Mouse (Mus musculus): Measurements from ENCODE around the gene Cluh.

DNA sequence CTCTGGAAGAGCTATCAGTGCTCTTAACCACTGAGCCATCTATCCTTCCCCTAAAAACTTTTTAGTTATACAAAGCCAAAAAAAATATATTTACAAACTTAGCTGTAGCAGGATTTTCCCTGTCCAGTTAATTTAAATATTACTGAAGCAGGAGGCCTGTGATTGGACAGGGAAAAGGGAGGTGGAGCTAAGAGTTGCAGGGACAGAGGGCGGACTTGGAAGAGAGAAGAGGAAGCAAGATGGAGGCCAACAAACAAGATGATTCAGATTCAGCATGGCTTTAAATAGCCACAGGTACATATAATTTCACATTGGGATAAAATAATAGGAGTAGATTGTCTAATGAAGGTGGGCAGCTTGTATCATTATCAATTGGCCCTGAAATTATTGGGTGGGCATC, 61.4 kb downstream of the Cluh start:
- TF ChIP-seq CTCF (IDR thresholded peaks at IDR 0.05; ENCODE audit: borderline replicate concordance, control insufficient read depth, extremely low read depth, insufficient read depth, low read length, poor library complexity) = no peak
- no peak for TF ChIP-seq POLR2A (IDR thresholded peaks at IDR 0.05; ENCODE audit: control insufficient read depth, extremely low read depth, insufficient read depth, low read length, poor library complexity)

All from thymus, adult 2 months (tissue).